Mouse (Mus musculus): Measurements from ENCODE around the gene Cln5. TPM values are rescaled to one million over a fixed set of nuclear protein-coding genes. Genes with fewer than 3 reads are reported as not detected.

Cln5 gene
- polyA plus RNA-seq, 1 experiment: 11.9 TPM

DNA sequence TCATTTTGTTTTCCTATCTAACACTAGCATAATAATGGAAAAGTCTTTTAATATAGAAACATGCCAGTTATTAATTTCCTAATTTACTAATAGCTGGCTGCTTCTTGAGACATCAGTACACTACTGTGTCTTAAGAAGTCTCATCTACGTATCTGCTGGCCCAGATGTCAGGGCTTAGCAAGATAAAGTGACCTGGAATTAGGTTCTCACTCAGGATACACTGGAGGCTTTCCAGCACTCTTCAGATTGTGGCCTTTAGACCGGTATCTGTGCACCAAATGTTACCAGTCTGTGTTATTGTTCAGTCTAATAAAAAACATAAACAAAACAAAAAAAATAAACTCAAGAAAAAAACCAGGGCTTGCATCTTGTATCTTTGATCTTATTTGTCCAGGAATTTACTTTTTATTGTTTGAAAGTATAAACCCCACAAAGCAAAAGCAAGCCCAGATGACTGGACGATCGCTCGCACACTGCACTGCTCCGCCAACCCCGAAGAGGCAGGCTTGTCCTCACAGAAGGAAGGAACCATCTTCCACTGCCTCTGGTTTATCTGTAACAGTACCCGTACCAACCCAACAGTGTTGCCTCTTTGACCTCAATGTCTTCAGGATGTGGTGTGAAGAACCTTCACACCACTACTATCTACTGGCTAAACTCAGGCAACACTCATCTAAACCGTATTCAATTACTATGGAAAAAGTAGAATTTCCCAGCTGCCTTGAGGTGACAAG lies 7.4 kb downstream of the Cln5 start:
- 87% methylated on average over 9 of the region's 9 CpGs for WGBS
- DNase-seq (ENCODE audit: low read depth in 1 of 2, low spot score in 2 of 2): no peak
- H3K36me3 ChIP-seq (ENCODE audit: control insufficient read depth, insufficient read depth, low read length): peaks cover 24% of the 10 kb centered on the region
- TF ChIP-seq CTCF (IDR thresholded peaks at IDR 0.05; ENCODE audit: extremely low read depth, insufficient read depth, insufficient read length, insufficient replicate concordance) (no peak), POLR2A (IDR thresholded peaks at IDR 0.05; ENCODE audit: low read depth, low read length) (no peak)
- H3K4me3 ChIP-seq (ENCODE audit: extremely low read depth, insufficient read depth, insufficient read length): no peak overlapping the region
- no peaks in the 10 kb centered on the region for H3K27me3 ChIP-seq (ENCODE audit: control insufficient read depth, insufficient read depth, low read length)
- H3K4me1 ChIP-seq (ENCODE audit: control insufficient read depth, insufficient read depth, insufficient read length): no peaks in the 10 kb centered on the region
- H3K27ac ChIP-seq (ENCODE audit: insufficient read depth, low read length): no peak overlapping the region

DNA sequence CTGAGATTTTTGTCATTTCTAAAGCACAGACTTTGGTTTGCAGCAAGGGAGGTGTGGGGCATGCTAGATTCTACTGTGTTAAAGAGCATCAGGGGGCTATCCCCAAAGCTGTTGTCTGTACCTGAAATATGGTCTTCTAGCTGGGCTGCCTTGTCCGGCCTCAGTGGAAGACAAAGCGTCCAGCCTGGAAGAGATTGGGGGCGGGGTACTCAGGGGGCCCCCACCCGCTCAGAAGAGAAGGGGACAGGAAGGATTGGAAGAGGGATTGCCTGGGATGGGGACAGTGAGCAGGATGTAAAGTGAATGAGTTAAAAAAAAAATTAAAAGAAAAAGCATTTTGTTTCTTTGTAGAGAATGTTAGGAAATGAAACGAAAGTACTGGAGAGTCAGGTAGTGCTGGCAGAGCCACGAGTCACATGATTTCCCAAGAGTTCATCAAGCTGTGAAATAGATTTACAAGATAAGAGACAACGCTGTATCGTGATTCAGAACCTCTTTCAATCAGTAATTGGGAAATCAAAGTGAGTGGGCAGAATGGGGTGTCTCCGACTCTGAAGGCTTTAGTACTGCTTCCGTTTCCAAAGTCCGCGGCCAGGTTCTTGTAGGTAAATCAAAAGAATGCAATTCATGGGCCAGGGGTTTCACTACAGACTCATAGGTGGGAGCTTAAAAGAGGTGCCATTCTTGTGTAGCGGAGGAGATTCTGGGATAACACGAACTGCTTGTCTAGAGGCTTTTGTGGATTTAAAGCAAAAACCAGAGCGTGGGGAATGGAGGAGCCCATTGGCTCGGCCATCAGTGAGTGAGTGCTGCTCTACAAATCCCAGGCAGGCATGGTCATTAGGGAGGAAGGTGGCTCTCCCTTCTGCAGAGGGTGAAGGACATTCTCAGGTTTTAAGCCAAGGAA lies 8.2 kb downstream of the Cln5 start:
- H3K4me1 ChIP-seq (ENCODE audit: control insufficient read depth, insufficient read depth, insufficient read length): no peaks in the 10 kb centered on the region
- no peaks in the 10 kb centered on the region for H3K27me3 ChIP-seq (ENCODE audit: control insufficient read depth, insufficient read depth, low read length)
- no peak for DNase-seq (ENCODE audit: low read depth in 1 of 2, low spot score in 2 of 2)
- H3K4me3 ChIP-seq (ENCODE audit: extremely low read depth, insufficient read depth, insufficient read length): no peak overlapping the region
- no peak overlapping the region for H3K27ac ChIP-seq (ENCODE audit: insufficient read depth, low read length)
- peaks cover 28% of the 10 kb centered on the region for H3K36me3 ChIP-seq (ENCODE audit: control insufficient read depth, insufficient read depth, low read length)
- whole genome bisulfite sequencing: 84% methylated on average over 16 of the region's 16 CpGs
- TF ChIP-seq CTCF (IDR thresholded peaks at IDR 0.05; ENCODE audit: extremely low read depth, insufficient read depth, insufficient read length, insufficient replicate concordance): no peak
- TF ChIP-seq POLR2A (IDR thresholded peaks at IDR 0.05; ENCODE audit: low read depth, low read length): no peak

DNA sequence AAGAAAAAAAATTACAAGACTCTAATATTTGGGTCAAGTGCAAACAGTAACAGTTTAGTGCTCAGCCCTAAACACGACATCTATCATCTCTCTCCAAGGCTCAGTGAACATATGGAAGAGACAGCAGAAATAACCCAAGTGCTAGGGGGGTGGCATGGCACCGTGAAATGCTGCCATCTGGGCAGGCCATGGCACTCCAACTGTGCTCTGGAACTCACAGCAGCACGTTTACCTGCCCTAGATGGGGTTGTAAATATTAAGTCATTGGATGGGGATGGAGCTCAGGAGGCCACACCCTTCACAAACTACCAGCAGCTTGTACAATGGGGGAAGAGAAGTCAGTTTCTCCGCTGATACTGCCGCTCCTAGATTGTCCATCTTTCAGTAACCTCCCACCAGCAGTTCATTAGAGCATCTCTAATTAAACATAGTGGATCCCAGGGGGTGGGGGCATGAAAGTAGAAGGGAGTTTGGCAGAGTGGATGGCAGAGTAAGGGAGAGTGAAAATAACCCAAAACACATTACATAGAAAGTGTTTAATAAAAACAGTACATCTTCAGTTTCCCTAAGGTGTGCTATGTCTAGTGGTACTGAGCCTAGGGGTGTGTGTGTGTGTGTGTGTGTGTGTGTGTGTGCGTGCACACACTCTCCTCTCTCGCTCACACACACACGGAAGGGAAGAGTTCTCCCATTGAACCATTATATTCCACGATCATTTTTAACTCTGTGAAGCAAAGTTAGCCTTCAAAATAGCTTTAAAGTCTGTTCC lies 9.4 kb downstream of the Cln5 start:
- Histone ChIP-seq H3K4me3 (ENCODE audit: extremely low read depth, insufficient read depth, insufficient read length) (no peak overlapping the region), H3K36me3 (ENCODE audit: control insufficient read depth, insufficient read depth, low read length) (peaks cover 24% of the 10 kb centered on the region), H3K27me3 (ENCODE audit: control insufficient read depth, insufficient read depth, low read length) (no peaks in the 10 kb centered on the region), H3K4me1 (ENCODE audit: control insufficient read depth, insufficient read depth, insufficient read length) (no peaks in the 10 kb centered on the region), H3K27ac (ENCODE audit: insufficient read depth, low read length) (no peak overlapping the region)
- TF ChIP-seq CTCF (IDR thresholded peaks at IDR 0.05; ENCODE audit: extremely low read depth, insufficient read depth, insufficient read length, insufficient replicate concordance) (no peak), POLR2A (IDR thresholded peaks at IDR 0.05; ENCODE audit: low read depth, low read length) (no peak)
- DNase-seq (ENCODE audit: low read depth in 1 of 2, low spot score in 2 of 2): no peak
- 90% methylated on average over 9 of the region's 9 CpGs for WGBS

DNA sequence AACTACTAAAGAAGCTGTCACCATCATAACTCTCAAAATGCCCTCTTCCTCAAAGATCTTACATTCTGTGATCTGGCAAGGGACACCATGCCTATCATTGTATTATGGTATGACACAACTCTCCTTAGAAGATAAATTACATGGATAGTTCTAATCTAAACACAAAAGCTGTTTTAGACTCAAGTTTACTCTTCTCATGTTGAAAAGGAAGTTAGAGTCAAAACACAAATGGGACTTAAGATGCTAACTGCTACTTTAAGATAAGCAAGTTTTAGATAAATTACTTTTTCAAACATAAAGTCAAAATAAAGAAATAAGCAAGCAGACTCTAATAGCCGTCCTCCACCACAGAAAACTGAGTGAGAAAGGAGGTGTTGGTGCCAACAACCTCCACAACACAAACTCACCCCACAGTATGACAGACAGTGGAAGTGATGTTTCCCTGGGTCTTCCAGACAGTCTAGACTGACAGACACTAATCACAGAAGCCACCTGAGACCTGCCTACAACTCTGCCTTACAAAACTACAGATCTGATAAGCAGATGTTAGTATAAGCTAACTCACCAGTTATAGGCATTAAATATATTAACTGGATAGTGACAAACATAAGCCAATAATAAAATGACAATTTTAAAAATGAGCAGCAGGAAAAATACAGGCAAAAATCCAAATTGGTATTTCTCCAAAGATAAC lies 16.0 kb downstream of the Cln5 start:
- H3K27ac ChIP-seq (ENCODE audit: insufficient read depth, low read length): no peak overlapping the region
- no peaks in the 10 kb centered on the region for H3K4me1 ChIP-seq (ENCODE audit: control insufficient read depth, insufficient read depth, insufficient read length)
- no peak overlapping the region for H3K4me3 ChIP-seq (ENCODE audit: extremely low read depth, insufficient read depth, insufficient read length)
- no peak for DNase-seq (ENCODE audit: low read depth in 1 of 2, low spot score in 2 of 2)
- peaks cover 31% of the 10 kb centered on the region for H3K36me3 ChIP-seq (ENCODE audit: control insufficient read depth, insufficient read depth, low read length)
- TF ChIP-seq CTCF (IDR thresholded peaks at IDR 0.05; ENCODE audit: extremely low read depth, insufficient read depth, insufficient read length, insufficient replicate concordance) (no peak), POLR2A (IDR thresholded peaks at IDR 0.05; ENCODE audit: low read depth, low read length) (no peak)
- WGBS: 86% methylated on average over 1 of the region's 1 CpGs
- no peaks in the 10 kb centered on the region for H3K27me3 ChIP-seq (ENCODE audit: control insufficient read depth, insufficient read depth, low read length)

DNA sequence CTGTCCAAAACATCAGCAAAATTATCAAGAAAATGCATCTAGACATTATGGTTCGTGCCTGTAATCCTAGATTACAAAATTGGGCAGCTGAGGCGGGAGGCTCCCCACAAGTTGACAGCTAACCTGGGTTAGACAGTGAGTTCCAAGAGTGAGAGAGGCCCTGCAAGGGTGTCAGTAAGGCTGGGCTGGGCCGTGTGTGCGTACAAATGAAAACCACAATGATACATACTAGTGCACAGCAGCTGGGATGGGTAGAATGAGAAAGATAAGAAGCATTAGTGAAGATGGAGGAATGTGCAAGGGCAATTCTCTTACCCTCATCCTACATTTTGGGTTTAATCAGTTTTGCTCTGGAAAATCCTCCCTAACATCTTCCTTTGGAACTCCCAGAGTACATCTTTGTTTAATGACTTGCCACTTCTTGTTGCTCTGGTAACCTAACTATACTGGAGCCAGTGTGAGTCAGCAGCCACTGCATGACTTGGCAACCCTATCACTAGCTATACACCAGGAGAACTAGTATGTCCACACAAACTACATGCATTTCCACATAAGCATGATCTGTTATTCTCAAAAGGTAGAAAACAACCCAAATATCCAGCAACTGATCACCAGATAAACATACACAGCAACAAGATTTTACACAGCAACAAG lies 16.8 kb downstream of the Cln5 start:
- no peak overlapping the region for H3K27ac ChIP-seq (ENCODE audit: insufficient read depth, low read length)
- 68% methylated on average over 4 of the region's 4 CpGs for WGBS
- DNase-seq (ENCODE audit: low read depth in 1 of 2, low spot score in 2 of 2): no peak
- TF ChIP-seq CTCF (IDR thresholded peaks at IDR 0.05; ENCODE audit: extremely low read depth, insufficient read depth, insufficient read length, insufficient replicate concordance) (no peak), POLR2A (IDR thresholded peaks at IDR 0.05; ENCODE audit: low read depth, low read length) (no peak)
- H3K4me1 ChIP-seq (ENCODE audit: control insufficient read depth, insufficient read depth, insufficient read length): no peaks in the 10 kb centered on the region
- H3K4me3 ChIP-seq (ENCODE audit: extremely low read depth, insufficient read depth, insufficient read length): no peak overlapping the region
- H3K27me3 ChIP-seq (ENCODE audit: control insufficient read depth, insufficient read depth, low read length): no peaks in the 10 kb centered on the region
- H3K36me3 ChIP-seq (ENCODE audit: control insufficient read depth, insufficient read depth, low read length): peaks cover 29% of the 10 kb centered on the region

DNA sequence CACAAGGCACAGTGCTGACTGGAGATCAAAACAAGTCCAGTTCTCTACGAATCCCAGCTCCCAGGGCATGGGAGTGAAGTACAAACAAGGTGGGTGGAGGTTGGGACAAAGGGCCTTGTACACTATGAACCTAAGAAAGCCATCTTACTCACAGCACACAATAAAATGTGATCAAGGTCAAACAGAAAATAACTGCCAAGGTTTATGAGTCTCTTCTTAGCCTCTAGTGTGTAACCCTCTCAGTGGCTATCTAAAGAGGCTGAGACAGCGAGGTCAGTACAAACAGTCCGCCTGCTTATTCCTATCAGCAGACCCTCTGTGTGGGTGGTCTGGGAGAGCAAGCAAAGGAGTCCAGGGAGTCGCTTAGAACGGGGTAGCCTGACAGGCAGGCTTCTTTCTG lies 17.8 kb downstream of the Cln5 start:
- Histone ChIP-seq H3K36me3 (ENCODE audit: control insufficient read depth, insufficient read depth, low read length) (peaks cover 31% of the 10 kb centered on the region), H3K27me3 (ENCODE audit: control insufficient read depth, insufficient read depth, low read length) (no peaks in the 10 kb centered on the region), H3K27ac (ENCODE audit: insufficient read depth, low read length) (no peak overlapping the region), H3K4me3 (ENCODE audit: extremely low read depth, insufficient read depth, insufficient read length) (no peak overlapping the region), H3K4me1 (ENCODE audit: control insufficient read depth, insufficient read depth, insufficient read length) (no peaks in the 10 kb centered on the region)
- no peak for DNase-seq (ENCODE audit: low read depth in 1 of 2, low spot score in 2 of 2)
- WGBS: 91% methylated on average over 5 of the region's 5 CpGs
- TF ChIP-seq POLR2A (IDR thresholded peaks at IDR 0.05; ENCODE audit: low read depth, low read length): no peak
- no peak for TF ChIP-seq CTCF (IDR thresholded peaks at IDR 0.05; ENCODE audit: extremely low read depth, insufficient read depth, insufficient read length, insufficient replicate concordance)

All from spleen, adult 2 months (tissue).